Mouse (Mus musculus): ENCODE results near the gene Slf1. TPM values are rescaled to one million over a fixed set of nuclear protein-coding genes. Genes with fewer than 3 reads are reported as not detected.

Slf1 gene
- 14.0 and 15.4 TPM in 2 replicates for total RNA-seq (2012; rRNA removed)

- no peaks in the 10 kb centered on the region for H3K36me3 ChIP-seq (ENCODE audit: control insufficient read depth, insufficient read depth, low read length, poor library complexity, severe bottlenecking)
- H3K4me1 ChIP-seq (ENCODE audit: control insufficient read depth in 2 of 2, insufficient read depth in 2 of 2, low read length in 2 of 2, poor library complexity in 1 of 2) = no peaks in the 10 kb centered on the region; a peak in 1 of 4 replicates
- in situ Hi-C loops (cut with MboI; ENCODE audit: low sequenced_read_pairs in 2 of 2, unreplicated experiment in 2 of 2) = no loop called here
- peak within 1 kb of the TSS; percentile 77 to 84 for H3K4me3 ChIP-seq (ENCODE audit: insufficient read depth in 1 of 2, low read depth in 1 of 2, low read length in 2 of 2, poor library complexity in 1 of 2, severe bottlenecking in 1 of 2)
- no peak for TF ChIP-seq ZC3H11A (IDR thresholded peaks at IDR 0.05; ENCODE audit: borderline replicate concordance, low read depth, low read length)
- TF ChIP-seq ZNF384 (IDR thresholded peaks at IDR 0.05; ENCODE audit: low read depth, low read length) = no peak
- TF ChIP-seq CHD2 (IDR thresholded peaks at IDR 0.05; ENCODE audit: low read depth, low read length) = no peak
- TF ChIP-seq HCFC1 (IDR thresholded peaks at IDR 0.05; ENCODE audit: borderline replicate concordance, insufficient read depth, low read length) = no peak
- no peak for TF ChIP-seq MAFK (IDR thresholded peaks at IDR 0.05; ENCODE audit: insufficient read depth, low read depth, low read length)
- no peaks in the 10 kb centered on the region for H3K9me3 ChIP-seq (ENCODE audit: control insufficient read depth, insufficient read depth, low read depth, low read length)
- H3K27ac ChIP-seq (ENCODE audit: insufficient read depth, low read depth, low read length, poor library complexity, severe bottlenecking) = peak within 1 kb of the TSS; percentile 69
- peak within 1 kb of the TSS; percentile 91 for H3K9ac ChIP-seq (ENCODE audit: insufficient read depth, low read depth, low read length, poor library complexity, severe bottlenecking)
- peak; percentile 72 for DNase-seq (ENCODE audit: low read depth, low spot score)
Observed at GRCm38 (mm10) chr13:77134931-77135620, at the start of gene Slf1, which contains the start of gene 2210408I21Rik. Gene Slf1, minus strand, starts transcription at chr13:77135473. Gene 2210408I21Rik, plus strand, starts transcription at chr13:77135540.

GRCm38 (mm10) chr13:77177931-77178330 is 42.7 kb upstream of the Slf1 start:
- TF ChIP-seq MAFK (IDR thresholded peaks at IDR 0.05; ENCODE audit: insufficient read depth, low read depth, low read length) (no peak), CHD2 (IDR thresholded peaks at IDR 0.05; ENCODE audit: low read depth, low read length) (no peak), ZC3H11A (IDR thresholded peaks at IDR 0.05; ENCODE audit: borderline replicate concordance, low read depth, low read length) (no peak), HCFC1 (IDR thresholded peaks at IDR 0.05; ENCODE audit: borderline replicate concordance, insufficient read depth, low read length) (no peak), ZNF384 (IDR thresholded peaks at IDR 0.05; ENCODE audit: low read depth, low read length) (no peak)
- Histone ChIP-seq H3K9ac (ENCODE audit: insufficient read depth, low read depth, low read length, poor library complexity, severe bottlenecking) (no peak overlapping the region), H3K4me1 (ENCODE audit: control insufficient read depth in 2 of 2, insufficient read depth in 2 of 2, low read length in 2 of 2, poor library complexity in 1 of 2) (no peaks in the 10 kb centered on the region), H3K4me3 (ENCODE audit: insufficient read depth in 1 of 2, low read depth in 1 of 2, low read length in 2 of 2, poor library complexity in 1 of 2, severe bottlenecking in 1 of 2) (no peak overlapping the region), H3K27ac (ENCODE audit: insufficient read depth, low read depth, low read length, poor library complexity, severe bottlenecking) (no peak overlapping the region), H3K9me3 (ENCODE audit: control insufficient read depth, insufficient read depth, low read depth, low read length) (no peaks in the 10 kb centered on the region), H3K36me3 (ENCODE audit: control insufficient read depth, insufficient read depth, low read length, poor library complexity, severe bottlenecking) (no peaks in the 10 kb centered on the region)
- in situ Hi-C loops (cut with MboI; ENCODE audit: low sequenced_read_pairs in 2 of 2, unreplicated experiment in 2 of 2) = no loop called here
- DNase-seq (ENCODE audit: low read depth, low spot score) = no peak

GRCm38 (mm10) chr13:77140890-77141289 is 5.6 kb upstream of the Slf1 start:
- TF ChIP-seq HCFC1 (IDR thresholded peaks at IDR 0.05; ENCODE audit: borderline replicate concordance, insufficient read depth, low read length) (no peak), ZNF384 (IDR thresholded peaks at IDR 0.05; ENCODE audit: low read depth, low read length) (no peak), ZC3H11A (IDR thresholded peaks at IDR 0.05; ENCODE audit: borderline replicate concordance, low read depth, low read length) (no peak), CHD2 (IDR thresholded peaks at IDR 0.05; ENCODE audit: low read depth, low read length) (no peak), MAFK (IDR thresholded peaks at IDR 0.05; ENCODE audit: insufficient read depth, low read depth, low read length) (no peak)
- Histone ChIP-seq H3K4me1 (ENCODE audit: control insufficient read depth in 2 of 2, insufficient read depth in 2 of 2, low read length in 2 of 2, poor library complexity in 1 of 2) (no peaks in the 10 kb centered on the region; a peak in 1 of 4 replicates), H3K27ac (ENCODE audit: insufficient read depth, low read depth, low read length, poor library complexity, severe bottlenecking) (no peak overlapping the region), H3K4me3 (ENCODE audit: insufficient read depth in 1 of 2, low read depth in 1 of 2, low read length in 2 of 2, poor library complexity in 1 of 2, severe bottlenecking in 1 of 2) (no peak overlapping the region), H3K9me3 (ENCODE audit: control insufficient read depth, insufficient read depth, low read depth, low read length) (no peaks in the 10 kb centered on the region), H3K36me3 (ENCODE audit: control insufficient read depth, insufficient read depth, low read length, poor library complexity, severe bottlenecking) (no peaks in the 10 kb centered on the region), H3K9ac (ENCODE audit: insufficient read depth, low read depth, low read length, poor library complexity, severe bottlenecking) (no peak overlapping the region)
- no peak for DNase-seq (ENCODE audit: low read depth, low spot score)
- in situ Hi-C loops (cut with MboI; ENCODE audit: low sequenced_read_pairs in 2 of 2, unreplicated experiment in 2 of 2) = no loop called here

- Histone ChIP-seq H3K36me3 (ENCODE audit: control insufficient read depth, insufficient read depth, low read length, poor library complexity, severe bottlenecking) (no peaks in the 10 kb centered on the region), H3K4me3 (ENCODE audit: insufficient read depth in 1 of 2, low read depth in 1 of 2, low read length in 2 of 2, poor library complexity in 1 of 2, severe bottlenecking in 1 of 2) (peak overlapping the region; percentile 77 to 84), H3K4me1 (ENCODE audit: control insufficient read depth in 2 of 2, insufficient read depth in 2 of 2, low read length in 2 of 2, poor library complexity in 1 of 2) (no peaks in the 10 kb centered on the region; a peak in 1 of 4 replicates), H3K9me3 (ENCODE audit: control insufficient read depth, insufficient read depth, low read depth, low read length) (no peaks in the 10 kb centered on the region), H3K9ac (ENCODE audit: insufficient read depth, low read depth, low read length, poor library complexity, severe bottlenecking) (peak overlapping the region; percentile 72), H3K27ac (ENCODE audit: insufficient read depth, low read depth, low read length, poor library complexity, severe bottlenecking) (no peak overlapping the region)
- TF ChIP-seq CHD2 (IDR thresholded peaks at IDR 0.05; ENCODE audit: low read depth, low read length) = no peak
- no peak for TF ChIP-seq ZC3H11A (IDR thresholded peaks at IDR 0.05; ENCODE audit: borderline replicate concordance, low read depth, low read length)
- no peak for TF ChIP-seq HCFC1 (IDR thresholded peaks at IDR 0.05; ENCODE audit: borderline replicate concordance, insufficient read depth, low read length)
- TF ChIP-seq MAFK (IDR thresholded peaks at IDR 0.05; ENCODE audit: insufficient read depth, low read depth, low read length) = no peak
- TF ChIP-seq ZNF384 (IDR thresholded peaks at IDR 0.05; ENCODE audit: low read depth, low read length) = no peak
- in situ Hi-C loops (cut with MboI; ENCODE audit: low sequenced_read_pairs in 2 of 2, unreplicated experiment in 2 of 2) = no loop called here
- DNase-seq (ENCODE audit: low read depth, low spot score) = no peak
Observed at GRCm38 (mm10) chr13:77135621-77135981, 328 bp upstream of the Slf1 start.
